Mouse (Mus musculus) natural killer cell, adult 2 months (primary cell): Measurements from ENCODE around the gene Mvb12b.
"Not testable (repeated sequence)": the region's sequence is repeated elsewhere in the genome, so short reads cannot be mapped to it uniquely, and the experiment has no call there.

Experiments used
- DNase-seq, 2 experiments: peaks; one replicate each; pipeline ENCODE4 v3.0.0; 2022; ENCODE audit warnings: low spot score in 2 of 2

Mvb12b gene

GRCm38 (mm10) chr2:33887328-33888099 lies at the start of gene Mvb12b:
TSS of gene Mvb12b (minus strand) at chr2:33887946.
- DNase-seq, result peak; percentile 19 to 22

GRCm38 (mm10) chr2:33935756-33936155 lies 48.0 kb upstream of the Mvb12b start:
- DNase-seq, result no peak

GRCm38 (mm10) chr2:33933606-33934510 lies 46.1 kb upstream of the Mvb12b start:
- no peak for DNase-seq

- no peak for DNase-seq
These were observed 43.4 kb upstream of the Mvb12b start for GRCm38 (mm10) chr2:33931161-33931560.

GRCm38 (mm10) chr2:33925288-33925687 lies 37.5 kb upstream of the Mvb12b start:
- DNase-seq, result no peak

- DNase-seq, result no peak
These were observed 35.7 kb upstream of the Mvb12b start for GRCm38 (mm10) chr2:33923482-33923881.

- DNase-seq, result no peak
These were observed 34.7 kb upstream of the Mvb12b start for GRCm38 (mm10) chr2:33922466-33922865.

DNA sequence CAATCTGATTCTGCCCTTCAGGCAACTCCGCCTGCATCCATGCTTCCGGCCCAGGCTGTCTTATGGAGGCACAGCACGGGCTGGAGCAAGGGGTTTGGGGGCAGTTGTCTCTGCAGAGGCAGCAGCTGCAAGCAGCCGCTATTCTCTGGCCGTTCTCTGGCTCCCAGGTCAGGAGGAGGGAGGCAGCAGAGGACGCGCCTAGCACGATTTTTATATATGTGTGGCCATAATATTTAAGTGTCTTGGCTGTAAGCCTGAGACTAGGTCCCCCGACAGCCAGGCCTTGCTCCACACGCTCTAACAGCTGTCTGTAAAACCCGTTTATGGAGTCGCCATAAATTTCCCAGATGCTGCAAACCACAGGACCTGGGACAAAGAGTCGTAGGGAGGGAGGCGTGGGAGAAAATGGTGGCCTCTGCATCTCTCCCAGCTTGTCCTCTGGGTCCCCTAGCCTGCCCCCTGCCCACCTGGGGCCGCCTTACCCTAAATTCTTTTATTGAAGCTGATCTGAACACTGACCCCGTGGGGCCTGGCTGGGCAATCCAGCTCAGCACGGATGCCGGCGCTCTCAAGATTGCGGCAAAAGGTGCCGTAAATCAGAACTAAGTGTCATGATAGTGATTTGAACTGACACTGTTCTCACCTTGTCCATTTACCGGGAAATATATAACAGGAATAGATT lies 32.3 kb upstream of the Mvb12b start:
- DNase-seq, result no peak

GRCm38 (mm10) chr2:33918824-33919223 lies 31.1 kb upstream of the Mvb12b start:
- DNase-seq, result no peak

DNA sequence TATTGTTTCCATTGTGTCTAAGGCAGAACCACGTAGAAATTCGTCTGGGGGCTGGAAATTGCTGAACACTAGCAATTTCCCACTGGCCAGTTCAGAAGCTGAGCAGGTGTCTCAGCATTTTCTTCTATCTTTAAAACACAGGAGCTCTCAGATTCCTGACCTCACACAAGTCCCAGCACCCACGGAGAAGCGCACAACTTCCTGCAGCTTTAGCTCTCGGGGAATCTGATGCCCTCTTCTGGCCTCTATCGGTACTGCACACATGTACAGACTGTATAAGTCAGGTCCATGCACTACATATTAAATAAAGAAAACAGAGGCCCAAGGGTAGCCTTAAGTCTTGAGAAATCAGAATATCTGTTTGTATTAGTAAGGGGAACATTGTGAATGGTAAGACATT lies 30.6 kb upstream of the Mvb12b start:
- peak; percentile 45 to 71 for DNase-seq

DNA sequence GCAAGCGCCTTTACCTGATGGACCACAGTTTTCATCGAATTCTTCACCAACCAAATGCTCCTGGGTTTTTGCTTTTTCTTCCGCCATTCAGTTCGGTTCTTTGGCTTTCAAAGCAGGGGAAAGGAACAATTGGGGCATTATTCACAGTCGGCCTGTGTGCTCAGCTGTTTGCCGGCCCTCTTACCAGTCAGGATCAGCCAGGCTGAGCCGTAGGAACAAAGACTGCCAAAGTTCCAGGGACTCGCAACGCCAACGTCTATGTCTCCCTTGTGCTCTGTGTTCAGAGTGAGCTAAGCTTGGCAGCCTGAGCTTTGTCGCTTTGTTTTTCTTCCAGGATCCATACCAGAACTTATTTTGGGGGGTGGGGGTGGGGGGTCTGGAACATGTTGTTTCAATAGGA lies 28.9 kb upstream of the Mvb12b start:
- no peak for DNase-seq

GRCm38 (mm10) chr2:33914998-33915397 lies 27.3 kb upstream of the Mvb12b start:
- no peak for DNase-seq

DNA sequence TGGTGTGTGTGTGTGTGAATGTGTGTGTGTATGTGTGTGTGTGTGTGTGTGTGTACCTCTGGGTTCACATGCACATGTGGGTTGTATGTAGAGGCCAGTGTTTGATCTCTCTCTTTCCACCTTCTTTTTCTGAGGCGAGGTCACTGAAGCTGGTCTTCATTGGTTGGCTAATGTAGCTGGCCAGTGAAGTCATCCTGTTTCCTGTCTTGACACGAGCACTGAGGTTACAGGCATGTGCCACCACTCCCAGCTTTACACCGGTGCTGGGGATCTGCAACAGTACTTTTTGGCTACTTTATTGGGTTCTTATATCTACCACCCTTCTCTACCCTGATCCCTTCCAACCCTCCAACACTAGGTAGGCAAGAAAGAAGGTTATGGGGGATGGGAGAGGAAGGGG lies 26.6 kb upstream of the Mvb12b start:
- no peak for DNase-seq

GRCm38 (mm10) chr2:33913598-33913997 lies 25.9 kb upstream of the Mvb12b start:
- DNase-seq, result not testable (repeated sequence)

DNA sequence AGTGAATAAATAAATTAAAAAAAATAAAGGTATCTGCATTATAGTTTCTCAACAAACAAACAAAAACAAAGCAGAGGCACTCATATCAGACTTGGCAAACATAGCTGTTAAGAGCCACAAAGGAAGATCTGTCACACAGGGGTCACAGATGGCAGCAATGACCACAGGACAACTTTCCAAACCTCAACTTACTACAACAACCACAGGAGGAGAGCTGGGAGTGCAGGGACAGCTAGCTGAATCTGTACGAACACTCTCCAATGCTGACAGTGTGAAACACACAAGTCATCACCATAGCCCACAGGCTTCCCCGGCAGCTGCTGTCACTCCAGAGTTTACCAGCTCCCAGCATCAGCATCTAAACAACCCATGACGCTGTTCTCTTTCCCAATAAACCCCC lies 25.0 kb upstream of the Mvb12b start:
- no peak for DNase-seq

GRCm38 (mm10) chr2:33908374-33908773 lies 20.6 kb upstream of the Mvb12b start:
- peak; percentile 57 to 64 for DNase-seq

- no peak for DNase-seq
These were observed 19.4 kb upstream of the Mvb12b start for GRCm38 (mm10) chr2:33907174-33907573.

- DNase-seq, result no peak
These were observed 8.1 kb upstream of the Mvb12b start for GRCm38 (mm10) chr2:33895829-33896228.

- DNase-seq, result no peak
These were observed 5.4 kb upstream of the Mvb12b start for GRCm38 (mm10) chr2:33893151-33893550.

- no peak for DNase-seq
These were observed 4.6 kb upstream of the Mvb12b start for GRCm38 (mm10) chr2:33892354-33892753.

GRCm38 (mm10) chr2:33888100-33888385 lies 297 bp upstream of the Mvb12b start:
- DNase-seq, result no peak
